Mouse (Mus musculus) forebrain, postnatal 0 days (tissue): ENCODE data around the gene Ugt1a6a. TPM values are rescaled to one million over a fixed set of nuclear protein-coding genes. Genes with fewer than 3 reads are reported as not detected.

ENCODE experiments used
- ATAC-seq: fragments of 200-750 bp; cut with Nextera tagmentation; 2 replicates; pipeline ENCODE4 v1.8.0; 2017; ENCODE audit warnings: mild to moderate bottlenecking, moderate library complexity
- DNase-seq: peaks from one replicate; pipeline ENCODE4 v3.0.0-alpha.2; 2015
- H3K27ac ChIP-seq: fragments of 300-500 bp; sonication (generic); 2 replicates; pipeline ENCODE4 v1.5.1; 2014; ENCODE audit warnings: low read depth, mild to moderate bottlenecking, antibody characterized with exemption, low read length, moderate library complexity, mixed read lengths
- H3K27me3 ChIP-seq: fragments of 300-500 bp; sonication (generic); 2 replicates; pipeline ENCODE4 v1.6.1; 2014; ENCODE audit warnings: mild to moderate bottlenecking, low read length, mixed read lengths; ENCODE audit not compliant: insufficient read depth
- H3K36me3 ChIP-seq: fragments of 300-500 bp; sonication (generic); 2 replicates; pipeline ENCODE4 v1.6.1; 2014; ENCODE audit warnings: mild to moderate bottlenecking, moderate library complexity; ENCODE audit not compliant: insufficient read depth
- H3K4me1 ChIP-seq: fragments of 300-500 bp; sonication (generic); 2 replicates; pipeline ENCODE4 v1.6.1; 2014; ENCODE audit warnings: antibody characterized with exemption; ENCODE audit not compliant: insufficient read depth
- H3K4me2 ChIP-seq: fragments of 300-500 bp; sonication (generic); 2 replicates; pipeline ENCODE4 v1.6.1; 2014; ENCODE audit warnings: low read depth, mild to moderate bottlenecking, moderate library complexity
- H3K4me3 ChIP-seq: fragments of 300-500 bp; sonication (generic); 2 replicates; pipeline ENCODE4 v1.5.1; 2014; ENCODE audit warnings: low read depth, low read length, mixed read lengths
- H3K9ac ChIP-seq: fragments of 300-500 bp; sonication (generic); 2 replicates; pipeline ENCODE4 v1.6.1; 2014; ENCODE audit warnings: mild to moderate bottlenecking
- H3K9me3 ChIP-seq: fragments of 300-500 bp; sonication (generic); 2 replicates; pipeline ENCODE4 v1.6.1; 2016; ENCODE audit warnings: low read length
- CTCF ChIP-seq: sonication (generic); IDR thresholded peaks from 2 replicates; pipeline ENCODE4 v1.5.1; 2016; ENCODE audit warnings: antibody characterized with exemption, control low read depth, low read depth
- WGBS: fragments of 180-500 bp; shearing (Covaris S2); extraction: QIAGEN DNeasy Blood & Tissue Kit; methylation state at CpG from one replicate; pipeline ENCODE4 v1.1.7; 2014; 5-methylcytosine and 5-hydroxymethylcytosine counted together
- polyA plus RNA-seq: library from polyadenylated mRNA; unstranded; fragments of >200 nt; fragmentation: Nextera tagmentation; extraction: Ambion mirVana; gene quantifications from 2 replicates; pipeline ENCODE4 v1.2.1, GENCODE M21; 2015
- total RNA-seq: library from RNA; depleted of rRNA; stranded (reverse); fragments of >200 nt; gene quantifications from 2 replicates; pipeline ENCODE4 v1.2.3, GENCODE M21; 2014; rRNA removed

The Ugt1a6a gene
- total and polyA plus RNA-seq, 2 experiments from 2014 or later = 2.0 to 5.1 TPM

- Histone ChIP-seq H3K4me3 (no peak overlapping the region), H3K4me2 (no peak overlapping the region), H3K9me3 (no peaks in the 10 kb centered on the region), H3K9ac (no peak overlapping the region), H3K27me3 (no peaks in the 10 kb centered on the region), H3K4me1 (no peaks in the 10 kb centered on the region), H3K27ac (no peak overlapping the region), H3K36me3 (peaks cover 97% of the 10 kb centered on the region)
- 93% methylated on average over 5 of the region's 5 CpGs for WGBS
- DNase-seq (no peak), ATAC-seq (no peak)
- no peak for TF ChIP-seq CTCF
Measured at GRCm38 (mm10) chr1:88263778-88264177, 129.2 kb downstream of the Ugt1a6a start.

- Histone ChIP-seq H3K27me3 (no peaks in the 10 kb centered on the region), H3K9ac (no peak overlapping the region), H3K4me1 (no peaks in the 10 kb centered on the region), H3K27ac (no peak overlapping the region), H3K4me2 (no peak overlapping the region), H3K4me3 (no peak overlapping the region), H3K36me3 (peaks cover 100% of the 10 kb centered on the region), H3K9me3 (no peaks in the 10 kb centered on the region)
- DNase-seq = no peak
- ATAC-seq = no peak
- no peak for TF ChIP-seq CTCF
- 90% methylated on average over 7 of the region's 7 CpGs for WGBS
Measured at GRCm38 (mm10) chr1:88264237-88264868, 129.7 kb downstream of the Ugt1a6a start.

- H3K36me3 ChIP-seq = peaks cover 100% of the 10 kb centered on the region
- no peaks in the 10 kb centered on the region for H3K27me3 ChIP-seq
- H3K4me3 ChIP-seq = no peak overlapping the region
- H3K9me3 ChIP-seq = no peaks in the 10 kb centered on the region
- H3K4me1 ChIP-seq = no peaks in the 10 kb centered on the region
- DNase-seq (no peak), ATAC-seq (no peak)
- no peak overlapping the region for H3K27ac ChIP-seq
- no peak for TF ChIP-seq CTCF
- no peak overlapping the region for H3K4me2 ChIP-seq
- WGBS = 75% methylated on average over 4 of the region's 4 CpGs
- no peak overlapping the region for H3K9ac ChIP-seq
Measured at GRCm38 (mm10) chr1:88264869-88265240, 130.2 kb downstream of the Ugt1a6a start.

- Histone ChIP-seq H3K36me3 (peaks cover 90% of the 10 kb centered on the region), H3K27me3 (no peaks in the 10 kb centered on the region), H3K9me3 (no peaks in the 10 kb centered on the region), H3K27ac (no peak overlapping the region), H3K4me3 (no peak overlapping the region), H3K4me1 (no peaks in the 10 kb centered on the region), H3K9ac (no peak overlapping the region), H3K4me2 (no peak overlapping the region)
- 91% methylated on average over 13 of the region's 13 CpGs for WGBS
- DNase-seq (no peak), ATAC-seq (no peak)
- no peak for TF ChIP-seq CTCF
Measured at GRCm38 (mm10) chr1:88266123-88266522, 131.5 kb downstream of the Ugt1a6a start.

DNA sequence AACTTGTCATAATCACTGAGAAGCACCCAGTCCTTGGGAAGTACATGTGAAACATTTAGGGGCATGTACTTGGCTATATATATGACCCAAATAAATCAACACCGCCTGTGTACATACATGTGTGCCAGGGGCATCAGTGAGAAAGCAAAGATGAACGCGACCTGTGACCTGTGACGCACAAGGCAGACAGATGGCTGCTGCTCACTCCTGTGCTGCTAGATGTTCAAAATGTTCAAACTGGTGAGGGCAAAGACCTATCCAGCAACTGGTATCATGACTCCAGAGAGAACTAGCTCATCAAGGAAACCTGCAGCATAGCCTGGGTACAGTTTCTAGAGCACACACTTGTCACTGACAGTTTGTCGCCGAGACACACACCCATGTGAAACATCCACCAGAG lies 132.9 kb downstream of the Ugt1a6a start:
- no peak for DNase-seq
- ATAC-seq = no peak
- no peak overlapping the region for H3K9ac ChIP-seq
- no peak overlapping the region for H3K27ac ChIP-seq
- WGBS = 95% methylated on average over 6 of the region's 6 CpGs
- H3K4me3 ChIP-seq = no peak overlapping the region
- H3K36me3 ChIP-seq = peaks cover 82% of the 10 kb centered on the region
- H3K27me3 ChIP-seq = no peaks in the 10 kb centered on the region
- no peak for TF ChIP-seq CTCF
- H3K4me1 ChIP-seq = no peaks in the 10 kb centered on the region
- no peaks in the 10 kb centered on the region for H3K9me3 ChIP-seq
- no peak overlapping the region for H3K4me2 ChIP-seq

DNA sequence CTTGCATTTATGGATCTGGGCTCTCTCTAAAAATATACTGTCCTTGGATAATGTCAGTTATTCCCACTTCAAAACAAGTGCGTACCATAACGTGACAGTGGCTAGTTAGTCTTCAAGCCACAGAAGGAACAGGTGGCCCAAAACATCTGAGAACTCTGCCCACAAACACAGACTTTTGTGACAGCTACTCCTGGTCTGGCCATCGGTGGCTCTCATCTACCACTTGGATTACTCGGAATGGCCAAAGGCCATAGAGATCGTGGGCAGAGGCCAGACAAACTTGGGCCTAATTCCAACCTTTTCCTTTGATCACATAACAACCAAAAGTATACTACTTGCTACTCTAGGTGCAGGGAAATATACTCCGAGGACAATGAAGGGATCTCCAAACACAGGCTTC lies 133.5 kb downstream of the Ugt1a6a start:
- DNase-seq (no peak), ATAC-seq (no peak)
- no peaks in the 10 kb centered on the region for H3K27me3 ChIP-seq
- H3K36me3 ChIP-seq = peaks cover 82% of the 10 kb centered on the region
- H3K4me1 ChIP-seq = no peaks in the 10 kb centered on the region
- no peak for TF ChIP-seq CTCF
- 88% methylated on average over 6 of the region's 6 CpGs for WGBS
- no peak overlapping the region for H3K4me2 ChIP-seq
- H3K9ac ChIP-seq = no peak overlapping the region
- H3K9me3 ChIP-seq = no peaks in the 10 kb centered on the region
- no peak overlapping the region for H3K27ac ChIP-seq
- H3K4me3 ChIP-seq = no peak overlapping the region

Other genes with a start within 250 kb of the Ugt1a6a start
- gene Usp40, start 126.3 kb upstream of the Ugt1a6a start, total RNA-seq = 15.4 and 19.0 TPM in 2 replicates
- gene Usp40, start 126.3 kb upstream of the Ugt1a6a start, polyA plus RNA-seq = 5.1 and 8.0 TPM in 2 replicates
- gene Ugt1a10, start 79.4 kb upstream of the Ugt1a6a start, total RNA-seq = not detected in 2 replicates
- gene Ugt1a10, start 79.4 kb upstream of the Ugt1a6a start, polyA plus RNA-seq = not detected in 2 replicates
- not detected in 2 replicates for gene Ugt1a9, start 64.0 kb upstream of the Ugt1a6a start, total RNA-seq
- not detected in 2 replicates for gene Ugt1a9, start 64.0 kb upstream of the Ugt1a6a start, polyA plus RNA-seq
- not detected in 2 replicates for gene Ugt1a8, start 47.0 kb upstream of the Ugt1a6a start, total RNA-seq
- gene Ugt1a8, start 47.0 kb upstream of the Ugt1a6a start, polyA plus RNA-seq = not detected in 2 replicates
- gene Ugt1a7c, start 39.7 kb upstream of the Ugt1a6a start, total RNA-seq = 1.2 and 1.9 TPM in 2 replicates
- gene Ugt1a7c, start 39.7 kb upstream of the Ugt1a6a start, polyA plus RNA-seq = 1.4 and 1.7 TPM in 2 replicates
- 2.0 and 2.5 TPM in 2 replicates for gene Ugt1a6b, start 31.6 kb upstream of the Ugt1a6a start, total RNA-seq
- 2.1 and 2.9 TPM in 2 replicates for gene Ugt1a6b, start 31.6 kb upstream of the Ugt1a6a start, polyA plus RNA-seq
- gene Ugt1a5, start 31.2 kb downstream of the Ugt1a6a start, total RNA-seq = not detected in 2 replicates
- not detected in 2 replicates for gene Ugt1a5, start 31.2 kb downstream of the Ugt1a6a start, polyA plus RNA-seq
- gene Ugt1a2, start 65.8 kb downstream of the Ugt1a6a start, total RNA-seq = not detected in 2 replicates
- gene Ugt1a2, start 65.8 kb downstream of the Ugt1a6a start, polyA plus RNA-seq = not detected in 2 replicates
- gene Dnajb3, start 71.0 kb downstream of the Ugt1a6a start, total RNA-seq = 5.3 and 6.6 TPM in 2 replicates
- 10.7 and 12.4 TPM in 2 replicates for gene Dnajb3, start 71.0 kb downstream of the Ugt1a6a start, polyA plus RNA-seq
- gene Ugt1a1, start 77.2 kb downstream of the Ugt1a6a start, total RNA-seq = 0.14 TPM in 1 of 2 replicates, not detected in the other
- not detected in 2 replicates for gene Ugt1a1, start 77.2 kb downstream of the Ugt1a6a start, polyA plus RNA-seq
- 0.23 TPM in 1 of 2 replicates, not detected in the other for gene Mroh2a, start 92.2 kb downstream of the Ugt1a6a start, total RNA-seq
- 0.35 and 0.36 TPM in 2 replicates for gene Mroh2a, start 92.2 kb downstream of the Ugt1a6a start, polyA plus RNA-seq
- gene Hjurp, start 142.8 kb downstream of the Ugt1a6a start, total RNA-seq = 77.6 and 88.0 TPM in 2 replicates
- 24.5 and 40.0 TPM in 2 replicates for gene Hjurp, start 142.8 kb downstream of the Ugt1a6a start, polyA plus RNA-seq
- 0.38 TPM in 2 replicates for gene Trpm8, start 142.9 kb downstream of the Ugt1a6a start, total RNA-seq
- gene Trpm8, start 142.9 kb downstream of the Ugt1a6a start, polyA plus RNA-seq = 0.19 and 0.36 TPM in 2 replicates